Mouse (Mus musculus) stomach, postnatal 0 days (tissue): ENCODE results near the gene Slc24a4. TPM values are rescaled to one million over a fixed set of nuclear protein-coding genes. Genes with fewer than 3 reads are reported as not detected.

Experiments
- ATAC-seq: fragments of 200-750 bp; cut with Nextera tagmentation; 2 replicates; pipeline ENCODE4 v1.8.0; 2017; ENCODE audit not compliant: low FRiP score, low TSS enrichment
- DNase-seq: peaks from one replicate; pipeline ENCODE4 v3.0.0-alpha.2; 2016; ENCODE audit warnings: low spot score
- H3K27ac ChIP-seq: fragments of 300-500 bp; sonication (generic); replicated peaks from 2 replicates; pipeline ENCODE4 v1.5.1; 2014; ENCODE audit warnings: mild to moderate bottlenecking, control low read depth
- H3K27me3 ChIP-seq: fragments of 300-500 bp; sonication (generic); 2 replicates; pipeline ENCODE4 v1.6.1; 2014; ENCODE audit warnings: low read length; ENCODE audit not compliant: control insufficient read depth, insufficient read depth
- H3K36me3 ChIP-seq: fragments of 300-500 bp; sonication (generic); 2 replicates; pipeline ENCODE4 v1.6.1; 2014; ENCODE audit warnings: low read length, mixed read lengths; ENCODE audit not compliant: control insufficient read depth, insufficient read depth
- H3K4me1 ChIP-seq: fragments of 300-500 bp; sonication (generic); replicated peaks from 2 replicates; pipeline ENCODE4 v1.6.1; 2014; ENCODE audit warnings: antibody characterized with exemption; ENCODE audit not compliant: control insufficient read depth, insufficient read depth
- H3K4me2 ChIP-seq: fragments of 300-500 bp; sonication (generic); replicated peaks from 2 replicates; pipeline ENCODE4 v1.6.1; 2014; ENCODE audit warnings: low read depth, mild to moderate bottlenecking, control low read depth, moderate library complexity
- H3K4me3 ChIP-seq: fragments of 300-500 bp; sonication (generic); 2 replicates; pipeline ENCODE4 v1.5.1; 2014; ENCODE audit warnings: low read depth, low read length, control low read depth
- H3K9ac ChIP-seq: fragments of 300-500 bp; sonication (generic); 2 replicates; pipeline ENCODE4 v1.6.1; 2014; ENCODE audit warnings: mild to moderate bottlenecking, low read length, control low read depth, mixed read lengths
- H3K9me3 ChIP-seq: fragments of 300-500 bp; sonication (generic); 2 replicates; pipeline ENCODE4 v1.6.1; 2016; ENCODE audit warnings: low read length; ENCODE audit not compliant: control insufficient read depth
- CTCF ChIP-seq: IDR thresholded peaks from 2 replicates; pipeline ENCODE4 v1.5.1; 2016; ENCODE audit warnings: antibody characterized with exemption, low read depth, mild to moderate bottlenecking, moderate library complexity
- EP300 ChIP-seq: optimal IDR thresholded peaks from 2 replicates; pipeline ENCODE3; 2016; ENCODE audit warnings: antibody characterized with exemption
- WGBS: fragments of 180-500 bp; shearing (Covaris S2); extraction: QIAGEN DNeasy Blood & Tissue Kit; methylation state at CpG from one replicate; pipeline ENCODE4 v1.1.7; 2014; 5-methylcytosine and 5-hydroxymethylcytosine counted together
- polyA plus RNA-seq: library from polyadenylated mRNA; unstranded; fragments of >200 nt; fragmentation: Nextera tagmentation; extraction: Ambion mirVana; gene quantifications from 2 replicates; pipeline ENCODE4 v1.2.1, GENCODE M21; 2015

The Slc24a4 gene
- polyA plus RNA-seq, 1 experiment from 2014 or later, result 0.28 TPM

DNA sequence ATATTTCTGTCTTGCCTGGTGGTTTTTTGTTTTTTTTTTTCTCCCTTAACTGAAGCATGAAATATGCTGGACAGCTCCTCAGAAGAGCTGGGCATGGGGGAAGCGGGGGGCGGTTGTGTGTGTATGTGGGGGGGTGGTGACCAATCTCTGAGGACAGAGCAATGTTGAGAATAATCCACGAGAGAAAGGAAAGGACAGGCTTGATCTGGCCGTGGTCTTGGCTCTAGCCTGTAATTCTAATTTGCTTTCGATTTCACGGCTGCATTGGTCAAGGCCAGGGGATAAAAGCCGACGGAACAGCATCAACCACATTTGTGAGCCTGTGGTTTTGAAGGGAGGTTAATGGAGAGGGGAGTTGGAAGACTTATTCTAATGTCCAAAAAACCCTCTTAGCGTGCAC lies 54.7 kb downstream of the Slc24a4 start:
- Histone ChIP-seq H3K36me3 (no peaks in the 10 kb centered on the region), H3K4me3 (no peak overlapping the region), H3K9ac (no peak overlapping the region), H3K27ac (no peak overlapping the region), H3K27me3 (no peaks in the 10 kb centered on the region), H3K4me1 (no peaks in the 10 kb centered on the region), H3K4me2 (no peak overlapping the region), H3K9me3 (no peaks in the 10 kb centered on the region)
- ATAC-seq (no peak), DNase-seq (no peak)
- TF ChIP-seq EP300 (no peak), CTCF (no peak)
- 74% methylated on average over 9 of the region's 9 CpGs for WGBS

DNA sequence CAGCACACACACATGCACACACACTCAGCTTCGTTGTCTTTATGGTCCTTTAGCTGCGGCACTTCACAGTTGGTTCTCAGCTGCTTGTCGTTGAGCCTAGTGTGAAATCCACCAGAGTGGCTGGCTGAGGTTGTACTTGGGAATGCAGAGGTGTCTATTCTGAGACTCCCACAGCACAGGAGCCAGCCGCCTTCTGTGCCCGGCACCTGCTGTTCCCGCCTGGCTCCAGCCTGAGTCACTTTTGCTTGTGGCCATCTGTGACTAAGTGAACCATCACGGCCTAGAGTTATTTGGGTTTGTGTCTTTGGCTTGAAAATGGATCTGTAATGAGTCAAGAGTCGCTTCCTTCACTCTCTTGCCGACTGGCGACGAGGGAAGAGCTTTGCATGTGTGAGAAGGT lies 62.3 kb downstream of the Slc24a4 start:
- no peak overlapping the region for H3K4me3 ChIP-seq
- H3K27ac ChIP-seq, result no peak overlapping the region
- no peak for TF ChIP-seq CTCF
- no peak for TF ChIP-seq EP300
- H3K9ac ChIP-seq, result no peak overlapping the region
- H3K9me3 ChIP-seq, result no peaks in the 10 kb centered on the region
- 85% methylated on average over 11 of the region's 11 CpGs for WGBS
- no peak for DNase-seq
- H3K4me2 ChIP-seq, result no peak overlapping the region
- no peaks in the 10 kb centered on the region for H3K4me1 ChIP-seq
- ATAC-seq, result no peak
- no peaks in the 10 kb centered on the region for H3K36me3 ChIP-seq
- H3K27me3 ChIP-seq, result no peaks in the 10 kb centered on the region

DNA sequence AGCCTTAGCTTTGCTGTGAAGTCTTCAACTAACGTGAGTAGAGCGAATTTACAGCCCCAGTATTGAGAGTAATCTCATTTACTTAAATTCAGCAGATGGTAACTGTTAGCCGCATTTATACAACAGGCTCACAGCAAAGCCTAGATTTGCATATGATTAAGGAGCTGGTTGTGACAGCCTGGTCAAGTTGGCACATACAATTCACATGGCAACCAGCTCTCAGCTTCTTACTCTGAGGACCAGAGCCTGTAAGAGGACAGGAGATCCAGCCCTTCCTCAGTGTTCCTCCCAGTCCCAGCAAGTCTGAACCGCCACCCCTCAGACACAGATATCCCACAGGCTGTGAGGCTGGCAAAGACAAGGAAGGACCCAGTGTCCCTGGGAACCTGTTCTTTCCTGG lies 73.0 kb downstream of the Slc24a4 start:
- DNase-seq, result no peak
- no peaks in the 10 kb centered on the region for H3K36me3 ChIP-seq
- H3K4me2 ChIP-seq, result no peak overlapping the region
- no peak overlapping the region for H3K27ac ChIP-seq
- 67% methylated on average over 4 of the region's 4 CpGs for WGBS
- H3K4me1 ChIP-seq, result no peaks in the 10 kb centered on the region
- H3K9me3 ChIP-seq, result no peaks in the 10 kb centered on the region
- no peak overlapping the region for H3K4me3 ChIP-seq
- H3K9ac ChIP-seq, result no peak overlapping the region
- ATAC-seq, result no peak
- no peak for TF ChIP-seq EP300
- no peak for TF ChIP-seq CTCF
- H3K27me3 ChIP-seq, result no peaks in the 10 kb centered on the region

DNA sequence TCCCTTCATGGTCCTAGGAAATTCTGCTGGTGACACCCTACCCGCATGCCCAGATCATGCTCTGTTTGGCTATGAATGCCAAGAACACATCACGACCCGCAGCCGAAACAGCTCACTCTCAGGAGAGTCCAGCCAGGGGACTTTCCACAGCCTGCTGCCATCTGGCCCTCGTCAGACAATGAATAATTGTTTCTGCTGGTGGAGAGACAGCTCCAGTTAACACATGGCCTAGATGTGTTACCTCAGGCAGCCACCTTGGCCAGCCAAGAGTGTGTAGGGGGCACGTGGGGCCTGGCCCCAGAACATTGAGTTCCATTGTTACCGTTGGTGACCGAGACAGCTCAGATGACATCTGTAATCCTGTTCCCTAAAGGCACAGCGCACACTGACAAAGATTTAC lies 74.4 kb downstream of the Slc24a4 start:
- TF ChIP-seq CTCF, result no peak
- no peak for TF ChIP-seq EP300
- Histone ChIP-seq H3K4me1 (no peaks in the 10 kb centered on the region), H3K9ac (no peak overlapping the region), H3K27ac (no peak overlapping the region), H3K4me2 (no peak overlapping the region), H3K27me3 (no peaks in the 10 kb centered on the region), H3K9me3 (no peaks in the 10 kb centered on the region), H3K4me3 (no peak overlapping the region), H3K36me3 (no peaks in the 10 kb centered on the region)
- 43% methylated on average over 9 of the region's 9 CpGs for WGBS
- ATAC-seq (peak; percentile 35; the same call in 1 of the 2 replicates), DNase-seq (no peak)

DNA sequence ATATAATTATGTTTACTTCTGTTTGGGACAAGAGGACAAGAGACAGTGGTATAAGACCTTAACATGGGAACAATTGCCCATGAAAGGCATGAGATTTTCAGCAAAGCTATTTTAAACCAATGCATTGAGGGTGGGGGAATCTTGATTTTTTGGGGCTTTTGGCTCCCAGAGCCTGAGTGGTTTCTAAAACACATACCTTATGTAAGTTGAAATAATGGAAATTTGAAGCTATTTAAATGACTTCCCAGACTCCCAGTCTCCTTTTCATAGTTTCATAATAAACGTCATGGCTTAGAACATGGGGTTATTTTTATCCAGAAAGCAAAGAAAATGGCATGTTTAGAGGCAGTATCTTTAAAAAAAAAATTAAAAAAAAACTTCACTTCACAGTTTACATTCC lies 77.9 kb downstream of the Slc24a4 start:
- Histone ChIP-seq H3K4me1 (no peaks in the 10 kb centered on the region), H3K36me3 (no peaks in the 10 kb centered on the region), H3K27me3 (no peaks in the 10 kb centered on the region), H3K4me3 (no peak overlapping the region), H3K4me2 (no peak overlapping the region), H3K9ac (no peak overlapping the region), H3K9me3 (no peaks in the 10 kb centered on the region), H3K27ac (no peak overlapping the region)
- DNase-seq (no peak), ATAC-seq (no peak)
- WGBS, result 49% methylated on average over 1 of the region's 1 CpGs
- TF ChIP-seq CTCF (no peak), EP300 (no peak)

DNA sequence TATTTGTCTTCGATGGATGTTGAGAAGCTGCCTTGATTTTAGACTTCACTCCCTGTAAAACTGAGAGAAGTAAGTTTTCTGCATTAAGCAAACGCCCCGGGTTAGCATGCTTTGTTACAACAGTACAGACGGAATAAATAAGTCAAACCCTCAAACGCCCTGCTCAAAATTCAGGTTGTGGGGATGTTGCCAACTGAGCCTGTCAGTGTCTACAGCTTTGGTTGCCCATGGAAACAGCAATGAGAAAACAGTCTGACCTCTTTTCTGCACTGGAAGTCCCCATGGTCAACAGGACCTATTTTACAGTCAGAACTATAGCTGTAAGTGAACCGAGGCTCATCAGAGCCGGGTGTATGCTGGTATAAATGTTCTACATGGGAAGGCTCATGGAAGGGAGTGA lies 78.7 kb downstream of the Slc24a4 start:
- WGBS, result 74% methylated on average over 7 of the region's 7 CpGs
- Histone ChIP-seq H3K27ac (no peak overlapping the region), H3K27me3 (no peaks in the 10 kb centered on the region), H3K4me3 (no peak overlapping the region), H3K9me3 (no peaks in the 10 kb centered on the region), H3K9ac (no peak overlapping the region), H3K4me2 (no peak overlapping the region), H3K36me3 (no peaks in the 10 kb centered on the region), H3K4me1 (no peaks in the 10 kb centered on the region)
- DNase-seq (no peak), ATAC-seq (no peak)
- TF ChIP-seq EP300 (no peak), CTCF (no peak)
